Mouse (Mus musculus) liver, embryonic 15.5 days (tissue): Measurements from ENCODE around the gene Gskip. TPM values are rescaled to one million over a fixed set of nuclear protein-coding genes. Genes with fewer than 3 reads are reported as not detected.

Source experiments
- ATAC-seq: fragments of 200-750 bp; cut with Nextera tagmentation; 2 replicates; pipeline ENCODE4 v1.8.0; 2017; ENCODE audit warnings: moderate number of reproducible peaks, mild to moderate bottlenecking, moderate library complexity; ENCODE audit not compliant: insufficient read depth
- H3K27ac ChIP-seq: fragments of 300-500 bp; sonication (generic); replicated peaks from 2 replicates; pipeline ENCODE4 v1.5.1; 2015; ENCODE audit warnings: mild to moderate bottlenecking, inconsistent platforms
- H3K27me3 ChIP-seq: fragments of 300-500 bp; sonication (generic); 2 replicates; pipeline ENCODE4 v1.6.1; 2015; ENCODE audit warnings: mild to moderate bottlenecking, inconsistent platforms
- H3K36me3 ChIP-seq: fragments of 300-500 bp; sonication (generic); replicated peaks from 2 replicates; pipeline ENCODE4 v1.6.1; 2015; ENCODE audit warnings: moderate library complexity, mild to moderate bottlenecking, inconsistent platforms
- H3K4me1 ChIP-seq: fragments of 300-500 bp; sonication (generic); replicated peaks from 2 replicates; pipeline ENCODE4 v1.6.1; 2015; ENCODE audit warnings: inconsistent platforms
- H3K4me2 ChIP-seq: fragments of 300-500 bp; sonication (generic); 2 replicates; pipeline ENCODE4 v1.6.1; 2015; ENCODE audit warnings: moderate library complexity, mild to moderate bottlenecking, inconsistent platforms
- H3K4me3 ChIP-seq: fragments of 300-500 bp; sonication (generic); replicated peaks from 2 replicates; pipeline ENCODE4 v1.5.1; 2015; ENCODE audit warnings: mild to moderate bottlenecking, inconsistent platforms
- H3K9ac ChIP-seq: fragments of 300-500 bp; sonication (generic); 2 replicates; pipeline ENCODE4 v1.6.1; 2015; ENCODE audit warnings: moderate library complexity, mild to moderate bottlenecking, inconsistent platforms
- H3K9me3 ChIP-seq: fragments of 300-500 bp; sonication (generic); replicated peaks from 2 replicates; pipeline ENCODE4 v1.6.1; 2016; ENCODE audit warnings: inconsistent platforms
- WGBS: fragments of 180-500 bp; shearing (Covaris S2); methylation state at CpG from one replicate; pipeline ENCODE4 v1.1.7; 2015; ENCODE audit warnings: mixed read lengths; ENCODE audit not compliant: insufficient replicate concordance; 5-methylcytosine and 5-hydroxymethylcytosine counted together
- polyA plus RNA-seq: library from polyadenylated mRNA; unstranded; fragments of >200 nt; fragmentation: Nextera tagmentation; extraction: Ambion mirVana; gene quantifications from 2 replicates; pipeline ENCODE4 v1.2.1, GENCODE M21; 2015

Gene Gskip
- polyA plus RNA-seq, 1 experiment from 2014 or later: 11.5 TPM

- H3K4me1 ChIP-seq: peaks cover 37% of the 10 kb centered on the region
- ATAC-seq: no peak
- whole genome bisulfite sequencing: 62% methylated on average over 4 of the region's 4 CpGs
- H3K4me3 ChIP-seq: no peak overlapping the region
- no peak overlapping the region for H3K4me2 ChIP-seq
- H3K9ac ChIP-seq: no peak overlapping the region
- H3K27ac ChIP-seq: no peak overlapping the region
- H3K36me3 ChIP-seq: peaks cover 9% of the 10 kb centered on the region; the same call in 1 of the 2 replicates
- no peaks in the 10 kb centered on the region for H3K9me3 ChIP-seq
- no peaks in the 10 kb centered on the region for H3K27me3 ChIP-seq
Observed at GRCm38 (mm10) chr12:105688546-105688945, 3.9 kb downstream of the Gskip start.

DNA sequence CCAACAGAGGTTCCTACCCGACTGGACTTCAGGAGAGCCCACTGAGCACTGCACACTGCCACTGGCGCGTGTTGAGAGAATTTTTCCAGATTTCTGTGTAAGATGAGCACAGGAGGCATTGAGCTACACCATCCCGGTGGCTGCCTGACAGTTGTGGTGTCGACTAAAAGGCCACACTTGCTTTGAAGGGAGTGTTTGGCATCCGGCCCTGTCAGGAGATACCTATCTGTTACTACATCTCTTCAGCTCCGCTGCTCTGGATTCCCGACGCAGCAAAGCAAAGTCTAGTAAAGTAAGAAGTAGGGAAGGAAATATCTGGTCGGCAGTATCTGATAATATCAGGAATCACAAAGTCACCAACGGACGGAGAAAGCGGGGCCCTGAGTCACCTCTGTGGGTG, 4.8 kb downstream of the Gskip start:
- no peak overlapping the region for H3K27ac ChIP-seq
- H3K4me3 ChIP-seq: no peak overlapping the region
- 65% methylated on average over 13 of the region's 13 CpGs for WGBS
- H3K4me2 ChIP-seq: no peak overlapping the region
- ATAC-seq: no peak
- H3K4me1 ChIP-seq: peaks cover 28% of the 10 kb centered on the region
- no peaks in the 10 kb centered on the region for H3K9me3 ChIP-seq
- peaks cover 13% of the 10 kb centered on the region; the same call in 1 of the 2 replicates for H3K36me3 ChIP-seq
- H3K27me3 ChIP-seq: no peaks in the 10 kb centered on the region
- H3K9ac ChIP-seq: no peak overlapping the region

DNA sequence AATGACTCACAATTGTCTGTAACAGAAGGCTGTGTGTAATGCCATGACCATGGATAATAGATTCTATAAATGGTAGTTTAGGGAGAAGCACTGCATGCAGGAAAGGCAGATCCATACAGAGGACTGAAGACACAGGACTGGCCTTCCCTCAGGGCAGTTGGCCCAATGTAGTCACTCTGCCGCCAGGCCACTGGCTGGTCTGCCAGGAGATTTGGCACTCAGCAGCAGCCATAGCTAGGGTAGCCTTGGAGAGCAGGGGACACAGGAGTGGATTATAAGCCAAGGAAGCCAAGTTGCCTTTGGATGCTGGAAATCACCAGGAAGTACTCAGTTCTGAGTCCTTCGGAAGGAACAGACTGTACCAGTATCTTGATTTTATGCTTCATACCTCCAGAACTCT, 9.4 kb downstream of the Gskip start:
- no peak overlapping the region for H3K4me3 ChIP-seq
- H3K9ac ChIP-seq: no peak overlapping the region
- no peak for ATAC-seq
- no peaks in the 10 kb centered on the region for H3K27me3 ChIP-seq
- H3K9me3 ChIP-seq: no peaks in the 10 kb centered on the region
- no peak overlapping the region for H3K27ac ChIP-seq
- H3K36me3 ChIP-seq: peaks cover 13% of the 10 kb centered on the region; the same call in 1 of the 2 replicates
- no peak overlapping the region for H3K4me2 ChIP-seq
- no peaks in the 10 kb centered on the region for H3K4me1 ChIP-seq
- 86% methylated on average over 2 of the region's 2 CpGs for WGBS

- H3K4me3 ChIP-seq: no peak overlapping the region
- H3K27ac ChIP-seq: no peak overlapping the region
- H3K9ac ChIP-seq: no peak overlapping the region
- H3K36me3 ChIP-seq: peaks cover 15% of the 10 kb centered on the region
- no peak for ATAC-seq
- 76% methylated on average over 7 of the region's 7 CpGs for WGBS
- H3K27me3 ChIP-seq: no peaks in the 10 kb centered on the region
- H3K4me2 ChIP-seq: no peak overlapping the region
- no peaks in the 10 kb centered on the region for H3K4me1 ChIP-seq
- no peaks in the 10 kb centered on the region for H3K9me3 ChIP-seq
Observed at GRCm38 (mm10) chr12:105695848-105696247, 11.2 kb downstream of the Gskip start.

DNA sequence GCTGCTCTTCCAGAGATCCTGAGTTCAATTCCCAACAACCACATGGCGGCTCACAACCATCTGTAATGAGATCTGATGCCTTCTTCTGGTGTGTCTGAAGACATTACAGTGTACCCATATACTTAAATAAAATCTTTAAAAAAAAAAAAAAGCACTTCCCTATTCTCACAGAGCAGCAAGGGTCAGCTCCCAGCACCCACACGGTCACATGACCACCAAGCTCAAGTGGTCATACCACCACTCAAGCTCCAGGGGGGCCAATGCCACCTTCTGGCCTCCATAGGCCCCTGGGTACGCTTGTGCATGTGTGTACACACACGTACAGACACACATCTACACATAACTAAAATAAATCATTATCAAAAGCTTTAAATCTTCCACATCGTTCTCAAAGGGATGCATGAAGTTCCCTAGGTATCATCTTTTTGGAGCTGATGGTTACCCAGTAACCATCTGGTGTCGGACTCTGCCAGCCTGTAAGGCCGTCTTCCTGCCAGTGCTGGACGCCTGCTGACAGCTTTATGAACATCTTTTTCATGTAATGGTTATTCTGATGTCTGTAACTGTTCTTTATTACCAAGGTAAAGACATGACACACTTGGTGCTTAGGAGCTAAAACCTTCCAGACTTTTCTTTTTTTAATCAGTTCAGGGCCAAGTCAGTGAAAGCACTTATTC, 12.6 kb downstream of the Gskip start:
- H3K4me1 ChIP-seq: no peaks in the 10 kb centered on the region
- H3K27ac ChIP-seq: no peak overlapping the region
- no peak for ATAC-seq
- no peaks in the 10 kb centered on the region for H3K9me3 ChIP-seq
- no peak overlapping the region for H3K4me2 ChIP-seq
- 72% methylated on average over 8 of the region's 8 CpGs for WGBS
- peaks cover 20% of the 10 kb centered on the region for H3K36me3 ChIP-seq
- no peaks in the 10 kb centered on the region for H3K27me3 ChIP-seq
- no peak overlapping the region for H3K4me3 ChIP-seq
- no peak overlapping the region for H3K9ac ChIP-seq

- WGBS: 79% methylated on average over 12 of the region's 12 CpGs
- no peaks in the 10 kb centered on the region for H3K9me3 ChIP-seq
- no peak overlapping the region for H3K9ac ChIP-seq
- peaks cover 6% of the 10 kb centered on the region for H3K4me1 ChIP-seq
- H3K27me3 ChIP-seq: no peaks in the 10 kb centered on the region
- peaks cover 13% of the 10 kb centered on the region for H3K36me3 ChIP-seq
- ATAC-seq: no peak
- H3K27ac ChIP-seq: no peak overlapping the region
- no peak overlapping the region for H3K4me3 ChIP-seq
- H3K4me2 ChIP-seq: no peak overlapping the region
Observed at GRCm38 (mm10) chr12:105700433-105700832, 15.8 kb downstream of the Gskip start.

DNA sequence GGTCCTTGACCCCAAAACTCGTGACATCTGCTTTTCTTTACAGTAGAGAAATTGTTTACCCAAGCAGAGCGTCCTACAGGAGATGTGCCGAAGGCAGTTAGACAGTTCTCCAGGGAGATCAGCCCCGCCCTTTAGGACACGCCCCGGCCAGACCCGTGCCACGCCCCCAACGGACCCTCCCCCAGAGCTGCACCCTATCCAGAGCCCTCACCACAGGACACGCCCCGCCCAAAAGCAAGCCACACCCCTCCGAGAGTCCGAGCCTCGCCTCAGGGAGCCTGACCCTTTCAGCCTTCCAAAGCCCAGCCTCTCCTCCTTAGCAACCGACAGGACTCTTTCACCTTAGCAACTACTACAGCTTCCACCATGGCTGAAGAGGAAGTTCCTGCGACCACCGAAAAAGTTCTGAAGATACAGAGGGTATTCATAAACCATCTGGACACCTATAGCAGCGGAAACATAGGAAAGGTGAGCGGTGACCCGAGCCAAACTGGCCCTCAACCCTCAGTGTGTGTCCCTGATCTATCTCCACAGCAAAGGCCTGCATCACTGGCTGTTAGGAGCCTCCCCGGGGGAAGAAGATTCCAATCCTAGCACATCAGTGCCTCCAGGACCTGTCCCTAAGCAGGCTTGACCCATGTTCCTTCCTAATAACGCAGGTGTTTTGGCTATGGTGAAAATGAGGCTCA, 21.3 kb downstream of the Gskip start, which contains the start of gene Ak7:
Gene Ak7, plus strand, starts transcription at position 178 of the 689 bp plus-strand sequence.
- peaks cover 14% of the 10 kb centered on the region for H3K4me1 ChIP-seq
- H3K9me3 ChIP-seq: no peaks in the 10 kb centered on the region
- H3K4me3 ChIP-seq: 0 out of 2 replicates have a peak within 1 kb of the TSS, but pooled peaks have one; percentile 19
- no peak within 1 kb of the TSS; the same call in 1 of the 2 replicates for H3K9ac ChIP-seq
- peak; percentile 96 for ATAC-seq
- 0 out of 2 replicates have a peak, but pooled peaks cover 4% of the 10 kb centered on the region for H3K36me3 ChIP-seq
- 11% methylated on average over 22 of the region's 22 CpGs for WGBS
- H3K4me2 ChIP-seq: peak within 1 kb of the TSS; percentile 66
- peaks cover 7% of the 10 kb centered on the region; the same call in 1 of the 2 replicates for H3K27me3 ChIP-seq
- H3K27ac ChIP-seq: no peak within 1 kb of the TSS

DNA sequence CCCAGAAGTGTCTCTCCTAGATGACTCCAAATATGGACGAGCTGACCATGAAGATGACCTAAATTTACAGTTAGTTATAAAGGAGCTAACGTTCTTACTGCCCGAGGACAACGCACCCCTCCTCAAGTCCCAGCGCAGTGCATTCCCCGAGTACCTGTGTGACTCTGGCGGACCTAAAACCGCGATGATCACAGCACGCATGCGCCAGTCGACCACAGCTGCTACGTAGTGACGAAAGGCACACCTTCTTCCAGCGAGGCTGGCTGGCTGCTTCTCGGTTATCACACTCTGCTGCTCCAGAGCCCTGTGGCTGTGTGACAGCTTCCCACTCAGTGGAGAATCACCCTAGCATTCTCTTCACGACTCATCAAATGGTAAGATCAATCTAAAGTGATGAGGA, 34.0 kb downstream of the Gskip start:
- H3K4me3 ChIP-seq: no peak overlapping the region; the same call in 1 of the 2 replicates
- peak; percentile 53 for ATAC-seq
- 39% methylated on average over 17 of the region's 17 CpGs for WGBS
- peak overlapping the region; percentile 47 for H3K4me2 ChIP-seq
- H3K36me3 ChIP-seq: no peaks in the 10 kb centered on the region
- no peak overlapping the region for H3K27ac ChIP-seq
- H3K4me1 ChIP-seq: peaks cover 12% of the 10 kb centered on the region
- no peaks in the 10 kb centered on the region for H3K9me3 ChIP-seq
- no peak overlapping the region for H3K9ac ChIP-seq
- no peaks in the 10 kb centered on the region; the same call in 1 of the 2 replicates for H3K27me3 ChIP-seq

DNA sequence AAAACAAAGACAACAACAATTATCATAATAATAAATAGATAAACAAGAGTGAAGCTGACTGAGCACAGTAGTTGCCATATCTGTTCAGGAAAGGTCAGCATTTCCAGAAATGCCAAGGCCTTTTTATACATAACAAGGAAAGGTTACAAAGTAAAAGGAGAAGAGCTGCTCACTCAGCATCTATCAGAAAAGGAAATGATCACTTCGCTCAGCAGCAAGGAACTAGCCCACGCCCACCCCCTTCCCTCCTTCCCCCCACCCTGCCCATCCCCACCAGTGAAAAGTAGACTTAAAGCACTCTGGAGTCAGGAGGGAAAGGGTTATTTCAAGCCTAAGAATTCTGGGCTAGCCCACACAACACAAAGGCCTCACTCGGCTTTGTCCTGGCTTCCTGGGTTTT, 35.6 kb downstream of the Gskip start:
- ATAC-seq: no peak
- Histone ChIP-seq H3K4me2 (no peak overlapping the region), H3K27ac (no peak overlapping the region), H3K9me3 (no peaks in the 10 kb centered on the region), H3K27me3 (no peaks in the 10 kb centered on the region; the same call in 1 of the 2 replicates), H3K4me1 (peaks cover 25% of the 10 kb centered on the region), H3K9ac (no peak overlapping the region), H3K4me3 (no peak overlapping the region), H3K36me3 (no peaks in the 10 kb centered on the region)
- 46% methylated on average over 3 of the region's 3 CpGs for WGBS

DNA sequence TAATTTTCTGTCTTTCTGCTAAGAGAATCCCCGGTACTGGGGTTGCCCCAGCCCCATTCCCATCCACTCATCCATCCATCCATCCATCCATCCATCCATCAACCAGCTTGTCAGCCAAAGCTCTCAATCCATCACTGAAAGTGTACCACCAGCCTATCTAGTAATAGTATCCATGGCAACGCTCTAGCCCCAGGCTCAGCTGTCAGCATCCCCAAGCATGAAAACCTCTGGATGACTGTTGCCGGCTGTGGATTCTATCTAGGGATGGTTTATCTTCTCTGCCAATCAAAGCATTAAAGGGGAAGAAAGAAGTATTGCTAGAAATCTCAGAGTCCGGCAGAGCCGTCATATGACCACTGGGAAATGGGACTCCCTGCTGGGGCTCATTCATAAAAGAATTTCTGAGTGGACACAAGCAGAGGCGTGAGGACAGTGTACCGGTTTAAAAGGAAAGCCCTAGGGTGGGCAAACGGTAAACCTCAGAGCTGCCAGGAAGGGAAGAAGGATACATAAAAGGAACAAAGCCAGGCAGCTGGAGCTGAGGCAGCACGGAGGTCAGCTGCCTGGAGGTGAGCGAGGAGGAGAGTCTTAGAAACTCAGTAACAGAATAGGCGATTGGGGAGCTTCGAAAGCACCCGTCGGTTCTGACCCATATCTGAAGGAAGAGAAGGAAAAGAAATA, 37.0 kb downstream of the Gskip start:
- H3K9ac ChIP-seq: no peak overlapping the region
- H3K4me2 ChIP-seq: no peak overlapping the region
- H3K9me3 ChIP-seq: no peaks in the 10 kb centered on the region
- H3K4me1 ChIP-seq: peaks cover 35% of the 10 kb centered on the region
- H3K27me3 ChIP-seq: no peaks in the 10 kb centered on the region
- no peak for ATAC-seq
- no peak overlapping the region for H3K4me3 ChIP-seq
- H3K27ac ChIP-seq: no peak overlapping the region
- no peaks in the 10 kb centered on the region for H3K36me3 ChIP-seq
- 66% methylated on average over 14 of the region's 14 CpGs for WGBS

DNA sequence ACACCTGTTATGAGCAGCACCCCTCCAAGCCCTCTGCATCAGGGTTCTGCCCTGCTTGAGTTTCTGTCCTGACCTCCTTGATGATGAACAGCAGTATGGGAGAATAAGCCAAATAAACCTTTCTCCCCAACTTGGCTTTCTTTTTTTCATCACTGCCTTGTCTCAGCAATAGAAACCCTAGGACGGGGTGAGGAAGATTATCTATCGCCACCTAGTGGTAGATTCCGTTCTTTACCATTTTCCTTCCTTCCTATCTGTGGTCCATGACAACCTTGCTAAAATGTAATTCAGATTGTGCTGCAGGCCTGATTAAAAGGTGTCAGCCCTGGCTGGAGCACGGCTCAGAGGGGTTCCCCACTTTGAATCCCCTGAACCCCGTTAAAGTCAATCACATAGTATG, 38.0 kb downstream of the Gskip start:
- peaks cover 45% of the 10 kb centered on the region for H3K4me1 ChIP-seq
- H3K9me3 ChIP-seq: no peaks in the 10 kb centered on the region
- no peak overlapping the region for H3K9ac ChIP-seq
- H3K4me3 ChIP-seq: no peak overlapping the region
- no peak overlapping the region for H3K4me2 ChIP-seq
- H3K36me3 ChIP-seq: no peaks in the 10 kb centered on the region
- WGBS: under 1% methylated on average over 5 of the region's 5 CpGs
- H3K27ac ChIP-seq: no peak overlapping the region
- H3K27me3 ChIP-seq: no peaks in the 10 kb centered on the region
- no peak for ATAC-seq
